Mouse (Mus musculus) lung, embryonic 14.5 days (tissue): ENCODE data around the gene Xrcc1. TPM values are rescaled to one million over a fixed set of nuclear protein-coding genes. Genes with fewer than 3 reads are reported as not detected.

ENCODE experiments used
- ATAC-seq: fragments of 200-750 bp; cut with Nextera tagmentation; 2 replicates; pipeline ENCODE4 v1.8.0; 2017; ENCODE audit warnings: mild to moderate bottlenecking, moderate TSS enrichment, moderate library complexity; ENCODE audit not compliant: insufficient read depth
- DNase-seq: peaks from one replicate; pipeline ENCODE4 v3.0.0-alpha.2; 2015
- H3K27ac ChIP-seq: fragments of 300-500 bp; sonication (generic); 2 replicates; pipeline ENCODE4 v1.5.1; 2014; ENCODE audit warnings: low read depth, mild to moderate bottlenecking, moderate library complexity
- H3K27me3 ChIP-seq: fragments of 300-500 bp; sonication (generic); 2 replicates; pipeline ENCODE4 v1.6.1; 2014; ENCODE audit warnings: low read length, control low read depth; ENCODE audit not compliant: insufficient read depth
- H3K36me3 ChIP-seq: fragments of 300-500 bp; sonication (generic); 2 replicates; pipeline ENCODE4 v1.6.1; 2014; ENCODE audit warnings: control low read depth; ENCODE audit not compliant: insufficient read depth
- H3K4me1 ChIP-seq: fragments of 300-500 bp; sonication (generic); 2 replicates; pipeline ENCODE4 v1.6.1; 2014; ENCODE audit warnings: antibody characterized with exemption, control low read depth; ENCODE audit not compliant: insufficient read depth
- H3K4me2 ChIP-seq: fragments of 300-500 bp; sonication (generic); 2 replicates; pipeline ENCODE4 v1.6.1; 2014; ENCODE audit warnings: mild to moderate bottlenecking
- H3K4me3 ChIP-seq: fragments of 300-500 bp; sonication (generic); 2 replicates; pipeline ENCODE4 v1.5.1; 2014; ENCODE audit warnings: low read depth, low read length
- H3K9ac ChIP-seq: fragments of 300-500 bp; sonication (generic); 2 replicates; pipeline ENCODE4 v1.6.1; 2014
- H3K9me3 ChIP-seq: fragments of 300-500 bp; sonication (generic); 2 replicates; pipeline ENCODE4 v1.6.1; 2016; ENCODE audit warnings: low read depth, low read length, control low read depth
- CTCF ChIP-seq: IDR thresholded peaks from 2 replicates; pipeline ENCODE4 v1.5.1; 2016; ENCODE audit warnings: antibody characterized with exemption, low read depth
- WGBS: fragments of 180-500 bp; shearing (Covaris S2); extraction: QIAGEN DNeasy Blood & Tissue Kit; methylation state at CpG from one replicate; pipeline ENCODE4 v1.1.7; 2014; 5-methylcytosine and 5-hydroxymethylcytosine counted together
- polyA plus RNA-seq: library from polyadenylated mRNA; unstranded; fragments of >200 nt; fragmentation: Nextera tagmentation; extraction: Ambion mirVana; gene quantifications from 2 replicates; pipeline ENCODE4 v1.2.1, GENCODE M21; 2014

Xrcc1 gene
- polyA plus RNA-seq, 1 experiment from 2014 or later = 121 TPM

DNA sequence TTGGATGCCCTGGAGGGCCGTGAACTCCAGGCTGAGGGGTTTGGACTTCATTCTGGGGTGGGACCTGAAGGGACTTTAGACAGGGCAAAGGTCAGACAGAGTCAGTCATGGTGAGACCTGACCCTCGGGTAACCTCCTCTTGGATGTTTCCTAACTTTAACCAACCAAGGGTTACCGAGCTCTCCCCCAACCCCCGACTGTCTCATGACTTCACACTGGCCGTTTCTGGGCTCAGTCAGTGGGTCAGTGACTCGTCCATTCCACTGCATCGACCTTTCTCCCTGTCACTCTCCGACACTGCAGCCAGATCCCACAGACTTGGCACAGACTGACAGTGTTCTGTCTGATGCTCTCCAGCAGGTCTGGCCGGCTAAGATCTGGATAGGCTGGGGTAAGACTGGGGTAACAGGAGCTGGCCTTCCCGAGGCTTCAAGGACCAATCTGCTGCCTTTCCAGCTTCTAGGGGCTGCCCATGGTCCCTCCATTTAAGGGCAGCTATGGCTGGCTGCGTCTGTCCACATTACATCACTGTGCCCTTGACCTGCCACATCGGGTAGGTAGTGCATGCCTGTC lies 28.2 kb downstream of the Xrcc1 start:
- DNase-seq (no peak), ATAC-seq (peak; percentile 32; the same call in 1 of the 2 replicates)
- 52% methylated on average over 12 of the region's 12 CpGs for WGBS
- no peaks in the 10 kb centered on the region for H3K4me1 ChIP-seq
- no peak overlapping the region for H3K9ac ChIP-seq
- TF ChIP-seq CTCF = no peak
- no peaks in the 10 kb centered on the region for H3K9me3 ChIP-seq
- H3K36me3 ChIP-seq = peaks cover 43% of the 10 kb centered on the region
- H3K27ac ChIP-seq = no peak overlapping the region
- H3K4me2 ChIP-seq = no peak overlapping the region
- H3K27me3 ChIP-seq = no peaks in the 10 kb centered on the region
- no peak overlapping the region for H3K4me3 ChIP-seq

DNA sequence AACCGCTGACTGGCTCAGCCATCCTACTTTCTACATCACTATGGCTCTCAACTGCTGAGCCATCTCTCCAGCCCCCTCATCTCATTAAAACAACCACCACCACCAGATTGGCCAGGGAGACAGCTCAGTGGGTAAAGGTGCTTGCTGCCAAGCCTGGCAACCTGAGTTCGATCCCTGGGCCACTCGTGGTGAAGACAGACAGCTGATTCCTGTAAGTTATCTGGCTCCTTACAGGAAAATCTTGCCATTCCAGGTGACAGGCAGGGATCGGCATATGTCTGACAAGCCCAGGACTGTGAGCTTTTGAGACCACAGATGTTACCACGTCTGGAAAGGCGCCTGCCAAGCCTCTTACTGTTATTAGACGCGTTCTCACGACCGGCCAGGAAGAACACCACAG lies 31.7 kb downstream of the Xrcc1 start:
- no peak for TF ChIP-seq CTCF
- Histone ChIP-seq H3K27me3 (no peaks in the 10 kb centered on the region), H3K36me3 (peaks cover 10% of the 10 kb centered on the region), H3K4me2 (no peak overlapping the region), H3K9me3 (no peaks in the 10 kb centered on the region), H3K4me1 (no peaks in the 10 kb centered on the region), H3K9ac (no peak overlapping the region), H3K27ac (no peak overlapping the region), H3K4me3 (no peak overlapping the region)
- ATAC-seq = no peak
- 88% methylated on average over 10 of the region's 10 CpGs for WGBS
- no peak for DNase-seq

DNA sequence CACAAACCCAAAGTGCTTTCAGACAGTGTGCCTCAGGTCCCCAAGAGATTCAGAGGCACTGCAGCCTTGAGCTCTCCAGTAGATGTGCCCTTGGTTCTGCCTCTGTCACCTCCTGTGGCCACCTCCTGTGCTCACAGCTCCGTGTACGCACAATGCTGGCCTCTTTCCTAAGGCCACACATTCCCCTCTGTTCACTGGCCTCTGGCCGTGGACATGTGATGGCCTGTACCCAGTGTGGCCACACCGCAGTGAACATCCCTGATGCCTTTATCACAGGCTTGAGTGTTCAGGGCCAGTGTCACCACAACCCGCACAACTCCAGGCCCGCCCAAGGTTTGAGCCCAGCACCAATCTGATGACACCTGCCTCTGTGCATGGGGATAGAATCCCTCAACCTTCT lies 38.8 kb downstream of the Xrcc1 start:
- Histone ChIP-seq H3K27me3 (peaks cover 24% of the 10 kb centered on the region), H3K4me3 (no peak overlapping the region)
- WGBS = 85% methylated on average over 6 of the region's 6 CpGs

DNA sequence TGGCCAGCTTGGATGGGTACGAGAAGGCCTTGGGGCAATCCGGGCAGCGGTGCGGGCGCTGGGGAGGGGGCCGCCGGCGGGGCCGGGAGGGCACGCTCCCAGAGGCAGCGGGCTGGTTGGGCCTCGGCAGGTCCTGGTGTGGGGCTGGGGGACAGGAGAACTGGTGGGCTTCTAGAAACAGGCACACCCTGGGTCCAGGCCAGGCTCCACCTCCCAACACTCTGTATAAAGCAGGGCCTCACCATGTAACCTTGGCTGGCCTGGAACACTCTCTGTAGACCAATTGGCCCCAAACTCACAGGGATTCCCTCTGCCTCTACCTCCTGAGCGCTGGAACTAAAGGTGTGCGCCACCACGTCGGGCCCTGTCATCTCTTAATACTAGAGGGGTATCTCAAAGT lies 39.9 kb downstream of the Xrcc1 start:
- Histone ChIP-seq H3K9ac (no peak overlapping the region), H3K36me3 (no peaks in the 10 kb centered on the region), H3K9me3 (no peaks in the 10 kb centered on the region; the same call in 1 of the 2 replicates), H3K4me2 (no peak overlapping the region), H3K4me1 (peaks cover 4% of the 10 kb centered on the region; the same call in 1 of the 2 replicates), H3K4me3 (no peak overlapping the region), H3K27ac (no peak overlapping the region), H3K27me3 (peaks cover 24% of the 10 kb centered on the region)
- WGBS = 36% methylated on average over 16 of the region's 16 CpGs
- no peak for TF ChIP-seq CTCF
- ATAC-seq = no peak
- no peak for DNase-seq

More for the DNA sequence above, 38.8 kb downstream of the Xrcc1 start:
- no peak overlapping the region for H3K27ac ChIP-seq
- H3K36me3 ChIP-seq = no peaks in the 10 kb centered on the region
- H3K4me1 ChIP-seq = peaks cover 4% of the 10 kb centered on the region; the same call in 1 of the 2 replicates
- ATAC-seq (no peak), DNase-seq (no peak)
- no peak overlapping the region for H3K9ac ChIP-seq
- no peaks in the 10 kb centered on the region; the same call in 1 of the 2 replicates for H3K9me3 ChIP-seq
- TF ChIP-seq CTCF = no peak
- H3K4me2 ChIP-seq = no peak overlapping the region

DNA sequence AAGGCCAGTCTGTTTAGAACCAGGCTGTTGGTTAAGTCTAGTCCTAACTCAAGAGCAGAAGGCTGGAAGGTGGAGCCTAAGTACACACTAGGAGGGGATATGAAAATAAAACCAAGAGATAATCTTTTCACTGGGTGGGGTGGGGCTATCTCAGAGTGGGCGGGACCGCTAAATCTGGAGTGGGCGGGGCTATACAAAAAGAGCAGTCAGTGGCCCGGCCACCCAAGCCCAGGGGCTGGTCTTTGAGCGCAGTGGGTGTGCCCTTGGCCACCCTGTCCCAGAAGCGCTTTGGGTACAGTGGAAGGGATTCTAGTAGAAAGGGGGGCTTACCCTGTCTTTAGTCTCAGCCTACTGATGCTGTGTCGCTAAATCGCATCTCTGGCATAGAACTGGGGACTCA lies 40.7 kb downstream of the Xrcc1 start:
- Histone ChIP-seq H3K4me2 (peak overlapping the region; percentile 82), H3K9ac (peak overlapping the region; percentile 60), H3K27ac (no peak overlapping the region), H3K9me3 (no peaks in the 10 kb centered on the region; the same call in 1 of the 2 replicates), H3K4me1 (peaks cover 4% of the 10 kb centered on the region; the same call in 1 of the 2 replicates), H3K27me3 (peaks cover 24% of the 10 kb centered on the region), H3K36me3 (no peaks in the 10 kb centered on the region), H3K4me3 (peak overlapping the region; percentile 47)
- peak; percentile 71 for DNase-seq
- peak; percentile 83 for ATAC-seq
- WGBS = 9% methylated on average over 8 of the region's 8 CpGs
- TF ChIP-seq CTCF = no peak

DNA sequence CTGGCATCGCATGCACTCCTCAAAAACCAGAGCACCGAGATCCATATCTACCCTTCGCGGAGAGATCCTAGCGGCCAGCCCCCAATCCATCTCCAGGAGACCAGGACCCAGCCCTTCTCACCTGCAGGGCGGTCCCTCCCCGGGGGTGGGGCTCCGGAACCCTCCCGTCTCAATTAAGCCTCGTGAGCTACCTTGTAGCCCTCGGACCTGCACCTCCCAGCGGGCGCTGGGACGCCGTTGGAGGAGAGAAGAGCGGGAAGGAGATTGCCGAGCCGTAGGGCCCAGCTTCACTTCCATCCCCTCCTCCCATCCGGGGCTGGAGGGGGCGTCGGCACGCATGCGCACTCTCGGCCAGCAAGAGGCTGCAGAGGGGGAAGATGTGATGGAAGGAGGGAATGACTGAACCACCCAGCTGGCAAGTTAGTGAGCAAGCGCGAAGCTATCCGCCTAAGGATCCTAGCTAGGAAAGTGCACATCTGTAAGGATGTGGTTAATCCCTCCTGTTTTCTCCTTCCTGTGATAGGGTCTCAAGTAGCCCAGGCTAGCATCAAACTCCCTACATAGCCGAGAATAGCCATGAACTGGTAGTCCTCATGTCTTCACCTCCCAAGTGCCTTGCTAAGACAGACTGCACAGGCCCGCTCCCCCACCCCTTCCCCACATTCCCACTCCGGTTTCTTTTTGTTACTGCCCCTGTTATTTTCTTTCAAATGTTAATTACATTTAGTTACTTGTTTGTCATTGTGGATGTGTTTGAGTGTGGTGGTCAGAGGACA lies 41.4 kb downstream of the Xrcc1 start, which contains the start of the genes Ethe1 and Zfp575:
Gene Ethe1 (plus strand): TSS at position 214 of the 776 bp plus-strand sequence.
Gene Zfp575 (minus strand): TSS at position 312 of the 776 bp plus-strand sequence.
- Histone ChIP-seq H3K9ac (peak within 1 kb of the TSS; percentile 60), H3K9me3 (no peaks in the 10 kb centered on the region; the same call in 1 of the 2 replicates), H3K4me3 (peak within 1 kb of the TSS; percentile 47), H3K27ac (peak within 1 kb of the TSS; percentile 36; the same call in 1 of the 2 replicates), H3K36me3 (no peaks in the 10 kb centered on the region), H3K4me1 (peaks cover 4% of the 10 kb centered on the region; the same call in 1 of the 2 replicates), H3K27me3 (peaks cover 24% of the 10 kb centered on the region), H3K4me2 (peak within 1 kb of the TSS; percentile 82)
- DNase-seq (peak; percentile 85), ATAC-seq (peak; percentile 50)
- WGBS = 7% methylated on average over 30 of the region's 30 CpGs
- no peak for TF ChIP-seq CTCF

- peak; percentile 67 for DNase-seq
- H3K27ac ChIP-seq = no peak overlapping the region
- WGBS = 54% methylated on average over 13 of the region's 13 CpGs
- H3K4me1 ChIP-seq = peaks cover 4% of the 10 kb centered on the region; the same call in 1 of the 2 replicates
- H3K27me3 ChIP-seq = peaks cover 24% of the 10 kb centered on the region
- no peak for ATAC-seq
- H3K4me3 ChIP-seq = no peak overlapping the region
- H3K9ac ChIP-seq = no peak overlapping the region
- no peaks in the 10 kb centered on the region for H3K36me3 ChIP-seq
- H3K4me2 ChIP-seq = no peak overlapping the region
- no peaks in the 10 kb centered on the region; the same call in 1 of the 2 replicates for H3K9me3 ChIP-seq
- TF ChIP-seq CTCF = no peak
Observed at GRCm38 (mm10) chr7:24588336-24588735, 42.2 kb downstream of the Xrcc1 start.
